Mouse (Mus musculus): ENCODE results near the gene Tpm3. TPM values are rescaled to one million over a fixed set of nuclear protein-coding genes. Genes with fewer than 3 reads are reported as not detected.

Gene Tpm3
- polyA plus RNA-seq, 1 experiment from 2014 or later, result 533 TPM

- Histone ChIP-seq H3K9ac (replicated peaks; ENCODE audit: low read depth, low read length) (no peak overlapping the region), H3K4me2 (replicated peaks; ENCODE audit: low read depth, low read length) (no peak overlapping the region), H3K27me3 (ENCODE audit: control insufficient read depth, insufficient read depth, low read length) (no peaks in the 10 kb centered on the region), H3K9me3 (ENCODE audit: control insufficient read depth, low read depth, low read length) (no peaks in the 10 kb centered on the region), H3K4me3 (ENCODE audit: low read depth, low read length) (no peak overlapping the region), H3K4me1 (ENCODE audit: control insufficient read depth, insufficient read depth, low read length) (no peaks in the 10 kb centered on the region), H3K27ac (ENCODE audit: low read length) (no peak overlapping the region), H3K36me3 (ENCODE audit: control insufficient read depth, insufficient read depth, low read length) (peaks cover 18% of the 10 kb centered on the region)
- 76% methylated on average over 3 of the region's 3 CpGs for WGBS
- ATAC-seq (ENCODE audit: insufficient number of reproducible peaks, insufficient read depth, low FRiP score, low read depth), result no peak
Observed at GRCm38 (mm10) chr3:90064383-90064782, 8.1 kb upstream of the Tpm3 start.

- no peak overlapping the region for H3K4me3 ChIP-seq (ENCODE audit: low read depth, low read length)
- H3K9ac ChIP-seq (replicated peaks; ENCODE audit: low read depth, low read length), result no peak overlapping the region
- H3K36me3 ChIP-seq (ENCODE audit: control insufficient read depth, insufficient read depth, low read length), result peaks cover 15% of the 10 kb centered on the region
- H3K27ac ChIP-seq (ENCODE audit: low read length), result no peak overlapping the region
- no peaks in the 10 kb centered on the region for H3K4me1 ChIP-seq (ENCODE audit: control insufficient read depth, insufficient read depth, low read length)
- no peak overlapping the region for H3K4me2 ChIP-seq (replicated peaks; ENCODE audit: low read depth, low read length)
- ATAC-seq (ENCODE audit: insufficient number of reproducible peaks, insufficient read depth, low FRiP score, low read depth), result no peak
- WGBS, result 50% methylated on average over 3 of the region's 3 CpGs
- H3K9me3 ChIP-seq (ENCODE audit: control insufficient read depth, low read depth, low read length), result no peaks in the 10 kb centered on the region
- no peaks in the 10 kb centered on the region for H3K27me3 ChIP-seq (ENCODE audit: control insufficient read depth, insufficient read depth, low read length)
Observed at GRCm38 (mm10) chr3:90065553-90065952, 6.9 kb upstream of the Tpm3 start.

- Histone ChIP-seq H3K9ac (replicated peaks; ENCODE audit: low read depth, low read length) (no peak overlapping the region), H3K9me3 (ENCODE audit: control insufficient read depth, low read depth, low read length) (no peaks in the 10 kb centered on the region), H3K4me2 (replicated peaks; ENCODE audit: low read depth, low read length) (no peak overlapping the region), H3K4me3 (ENCODE audit: low read depth, low read length) (no peak overlapping the region), H3K4me1 (ENCODE audit: control insufficient read depth, insufficient read depth, low read length) (no peaks in the 10 kb centered on the region), H3K36me3 (ENCODE audit: control insufficient read depth, insufficient read depth, low read length) (peaks cover 1% of the 10 kb centered on the region), H3K27ac (ENCODE audit: low read length) (no peak overlapping the region), H3K27me3 (ENCODE audit: control insufficient read depth, insufficient read depth, low read length) (no peaks in the 10 kb centered on the region)
- WGBS, result 88% methylated on average over 4 of the region's 4 CpGs
- ATAC-seq (ENCODE audit: insufficient number of reproducible peaks, insufficient read depth, low FRiP score, low read depth), result no peak
Observed at GRCm38 (mm10) chr3:90067851-90068250, 4.6 kb upstream of the Tpm3 start.

GRCm38 (mm10) chr3:90069688-90070087, 2.8 kb upstream of the Tpm3 start:
- no peaks in the 10 kb centered on the region for H3K9me3 ChIP-seq (ENCODE audit: control insufficient read depth, low read depth, low read length)
- no peaks in the 10 kb centered on the region for H3K27me3 ChIP-seq (ENCODE audit: control insufficient read depth, insufficient read depth, low read length)
- ATAC-seq (ENCODE audit: insufficient number of reproducible peaks, insufficient read depth, low FRiP score, low read depth), result no peak
- WGBS, result 71% methylated on average over 7 of the region's 7 CpGs
- no peak overlapping the region for H3K4me2 ChIP-seq (replicated peaks; ENCODE audit: low read depth, low read length)
- H3K27ac ChIP-seq (ENCODE audit: low read length), result no peak overlapping the region
- H3K36me3 ChIP-seq (ENCODE audit: control insufficient read depth, insufficient read depth, low read length), result no peaks in the 10 kb centered on the region
- H3K4me3 ChIP-seq (ENCODE audit: low read depth, low read length), result no peak overlapping the region
- no peaks in the 10 kb centered on the region for H3K4me1 ChIP-seq (ENCODE audit: control insufficient read depth, insufficient read depth, low read length)
- H3K9ac ChIP-seq (replicated peaks; ENCODE audit: low read depth, low read length), result no peak overlapping the region

- no peak for ATAC-seq (ENCODE audit: insufficient number of reproducible peaks, insufficient read depth, low FRiP score, low read depth)
Observed at GRCm38 (mm10) chr3:90076921-90077716, 4.7 kb downstream of the Tpm3 start.

GRCm38 (mm10) chr3:90078224-90078623, 5.8 kb downstream of the Tpm3 start:
- no peak overlapping the region for H3K27ac ChIP-seq (ENCODE audit: low read length)
- no peak for ATAC-seq (ENCODE audit: insufficient number of reproducible peaks, insufficient read depth, low FRiP score, low read depth)
- H3K4me2 ChIP-seq (replicated peaks; ENCODE audit: low read depth, low read length), result no peak overlapping the region
- H3K9ac ChIP-seq (replicated peaks; ENCODE audit: low read depth, low read length), result no peak overlapping the region
- H3K4me3 ChIP-seq (ENCODE audit: low read depth, low read length), result no peak overlapping the region
- WGBS, result 39% methylated on average over 5 of the region's 5 CpGs
- H3K27me3 ChIP-seq (ENCODE audit: control insufficient read depth, insufficient read depth, low read length), result no peaks in the 10 kb centered on the region
- H3K4me1 ChIP-seq (ENCODE audit: control insufficient read depth, insufficient read depth, low read length), result peaks cover 21% of the 10 kb centered on the region
- H3K36me3 ChIP-seq (ENCODE audit: control insufficient read depth, insufficient read depth, low read length), result no peaks in the 10 kb centered on the region; the same call in 1 of the 2 replicates
- no peaks in the 10 kb centered on the region for H3K9me3 ChIP-seq (ENCODE audit: control insufficient read depth, low read depth, low read length)

More at GRCm38 (mm10) chr3:90076921-90077716, 4.7 kb downstream of the Tpm3 start:
- Histone ChIP-seq H3K4me3 (ENCODE audit: low read depth, low read length) (no peak overlapping the region), H3K9me3 (ENCODE audit: control insufficient read depth, low read depth, low read length) (no peaks in the 10 kb centered on the region), H3K27ac (ENCODE audit: low read length) (no peak overlapping the region), H3K4me2 (replicated peaks; ENCODE audit: low read depth, low read length) (0 out of 2 replicates have a peak overlapping the region, but pooled peaks have one; percentile 3), H3K9ac (replicated peaks; ENCODE audit: low read depth, low read length) (no peak overlapping the region), H3K27me3 (ENCODE audit: control insufficient read depth, insufficient read depth, low read length) (no peaks in the 10 kb centered on the region), H3K36me3 (ENCODE audit: control insufficient read depth, insufficient read depth, low read length) (no peaks in the 10 kb centered on the region; the same call in 1 of the 2 replicates), H3K4me1 (ENCODE audit: control insufficient read depth, insufficient read depth, low read length) (peaks cover 14% of the 10 kb centered on the region; the same call in 1 of the 2 replicates)
- WGBS, result 14% methylated on average over 5 of the region's 5 CpGs

GRCm38 (mm10) chr3:90079133-90079762, 6.8 kb downstream of the Tpm3 start:
- Histone ChIP-seq H3K27me3 (ENCODE audit: control insufficient read depth, insufficient read depth, low read length) (no peaks in the 10 kb centered on the region), H3K9ac (replicated peaks; ENCODE audit: low read depth, low read length) (peak overlapping the region; percentile 76), H3K27ac (ENCODE audit: low read length) (peak overlapping the region; percentile 97), H3K4me2 (replicated peaks; ENCODE audit: low read depth, low read length) (peak overlapping the region; percentile 73), H3K9me3 (ENCODE audit: control insufficient read depth, low read depth, low read length) (no peaks in the 10 kb centered on the region), H3K4me3 (ENCODE audit: low read depth, low read length) (peak overlapping the region; percentile 72), H3K4me1 (ENCODE audit: control insufficient read depth, insufficient read depth, low read length) (peaks cover 32% of the 10 kb centered on the region), H3K36me3 (ENCODE audit: control insufficient read depth, insufficient read depth, low read length) (no peaks in the 10 kb centered on the region; the same call in 1 of the 2 replicates)
- WGBS, result under 1% methylated on average over 33 of the region's 33 CpGs
- ATAC-seq (ENCODE audit: insufficient number of reproducible peaks, insufficient read depth, low FRiP score, low read depth), result peak; percentile 95

- peaks cover 38% of the 10 kb centered on the region for H3K4me1 ChIP-seq (ENCODE audit: control insufficient read depth, insufficient read depth, low read length)
Observed at GRCm38 (mm10) chr3:90079763-90080497, 7.5 kb downstream of the Tpm3 start.

More at GRCm38 (mm10) chr3:90079763-90080497, 7.5 kb downstream of the Tpm3 start:
- Histone ChIP-seq H3K4me2 (replicated peaks; ENCODE audit: low read depth, low read length) (peak overlapping the region; percentile 73), H3K9ac (replicated peaks; ENCODE audit: low read depth, low read length) (peak overlapping the region; percentile 76), H3K27me3 (ENCODE audit: control insufficient read depth, insufficient read depth, low read length) (no peaks in the 10 kb centered on the region), H3K36me3 (ENCODE audit: control insufficient read depth, insufficient read depth, low read length) (no peaks in the 10 kb centered on the region; the same call in 1 of the 2 replicates), H3K4me3 (ENCODE audit: low read depth, low read length) (peak overlapping the region; percentile 72), H3K9me3 (ENCODE audit: control insufficient read depth, low read depth, low read length) (no peaks in the 10 kb centered on the region), H3K27ac (ENCODE audit: low read length) (peak overlapping the region; percentile 97)
- WGBS, result under 1% methylated on average over 53 of the region's 53 CpGs
- ATAC-seq (ENCODE audit: insufficient number of reproducible peaks, insufficient read depth, low FRiP score, low read depth), result peak; percentile 62
